Mouse (Mus musculus): ENCODE results near the gene Gm10447.

GRCm38 (mm10) chr11:53486351-53486750 lies 29.4 kb upstream of the Gm10447 start:
- TF ChIP-seq POLR2A (IDR thresholded peaks at IDR 0.05; ENCODE audit: insufficient read length, low read depth) (no peak), MAX (IDR thresholded peaks at IDR 0.05; ENCODE audit: low read depth) (no peak), SRF (IDR thresholded peaks at IDR 0.05; ENCODE audit: control insufficient read depth, insufficient read length, low read depth) (no peak), TCF12 (IDR thresholded peaks at IDR 0.05; ENCODE audit: insufficient read depth, poor library complexity, severe bottlenecking) (no peak), POLR2AphosphoS2 (IDR thresholded peaks at IDR 0.05; ENCODE audit: insufficient read length, low read depth) (no peak), REST (IDR thresholded peaks at IDR 0.05; ENCODE audit: insufficient read depth, insufficient read length) (no peak), E2F4 (IDR thresholded peaks at IDR 0.05; ENCODE audit: insufficient read depth) (no peak), MYOD1 (IDR thresholded peaks at IDR 0.05; ENCODE audit: control insufficient read depth in 1 of 3, insufficient read length in 2 of 3, low read depth in 2 of 3) (no peak), USF1 (IDR thresholded peaks at IDR 0.05; ENCODE audit: low read depth) (no peak), MYOG (IDR thresholded peaks at IDR 0.05; ENCODE audit: control insufficient read depth in 1 of 3, insufficient read depth in 1 of 3, insufficient read length in 2 of 3, low read depth in 2 of 3) (no peak)

Measured in myocyte (in vitro differentiated cells).